Mouse (Mus musculus): ENCODE results near the gene Trmt11.

- TF ChIP-seq CTCF (IDR thresholded peaks at IDR 0.05; ENCODE audit: borderline replicate concordance, insufficient read depth, low read depth, low read length) (no peak), POLR2A (IDR thresholded peaks at IDR 0.05; ENCODE audit: borderline replicate concordance, insufficient read depth, low read length) (no peak)
Measured at GRCm38 (mm10) chr10:30502718-30503117, 97.8 kb downstream of the Trmt11 start.
